Mouse (Mus musculus) spleen, adult 2 months (tissue): ENCODE results near the gene Rnaseh2b. TPM values are rescaled to one million over a fixed set of nuclear protein-coding genes. Genes with fewer than 3 reads are reported as not detected.

Experiments
- DNase-seq, 2 experiments: peaks; one replicate each; pipeline versions ENCODE4 v3.0.0 to v3.0.0-alpha.2; 2012 to 2021; ENCODE audit warnings: low spot score in 2 of 2, low read depth in 1 of 2
- H3K27ac ChIP-seq: fragments of 200-500 bp; 2 replicates; pipeline ENCODE4 v1.5.1; 2012; ENCODE audit warnings: low read length, inconsistent platforms; ENCODE audit not compliant: insufficient read depth
- H3K27me3 ChIP-seq: fragments of 200-500 bp; 2 replicates; pipeline ENCODE4 v1.6.1; 2012; ENCODE audit warnings: mild to moderate bottlenecking, moderate library complexity, low read length, inconsistent platforms; ENCODE audit not compliant: control insufficient read depth, insufficient read depth
- H3K36me3 ChIP-seq: fragments of 200-500 bp; 2 replicates; pipeline ENCODE4 v1.6.1; 2012; ENCODE audit warnings: mild to moderate bottlenecking, low read length, inconsistent platforms; ENCODE audit not compliant: control insufficient read depth, insufficient read depth
- H3K4me1 ChIP-seq: fragments of 200-500 bp; 2 replicates; pipeline ENCODE4 v1.6.1; 2011; ENCODE audit warnings: inconsistent platforms; ENCODE audit not compliant: control insufficient read depth, insufficient read depth, insufficient read length
- H3K4me3 ChIP-seq: fragments of 200-500 bp; 2 replicates; pipeline ENCODE4 v1.5.1; 2011; ENCODE audit warnings: mild to moderate bottlenecking, inconsistent platforms; ENCODE audit not compliant: insufficient read depth, insufficient read length; ENCODE audit errors: extremely low read depth
- CTCF ChIP-seq: fragments of 200-500 bp; IDR thresholded peaks from 2 replicates; pipeline ENCODE4 v1.5.1; 2011; ENCODE audit warnings: mild to moderate bottlenecking, inconsistent platforms; ENCODE audit not compliant: insufficient read depth, insufficient read length, insufficient replicate concordance; ENCODE audit errors: extremely low read depth
- POLR2A ChIP-seq: fragments of 200-500 bp; IDR thresholded peaks from 2 replicates; pipeline ENCODE4 v1.6.1; 2011; ENCODE audit warnings: low read depth, low read length, inconsistent platforms
- WGBS: fragments of 180-500 bp; shearing (Covaris S2); methylation state at CpG from one replicate; pipeline ENCODE4 v1.1.7; 2018; 5-methylcytosine and 5-hydroxymethylcytosine counted together
- polyA plus RNA-seq: library from polyadenylated mRNA; depleted of rRNA; stranded (reverse); fragments of >200 nt; gene quantifications from 2 replicates; pipeline ENCODE4 v1.2.3, GENCODE M21; 2012

Rnaseh2b gene
- polyA plus RNA-seq, 1 experiment: 2.2 TPM

DNA sequence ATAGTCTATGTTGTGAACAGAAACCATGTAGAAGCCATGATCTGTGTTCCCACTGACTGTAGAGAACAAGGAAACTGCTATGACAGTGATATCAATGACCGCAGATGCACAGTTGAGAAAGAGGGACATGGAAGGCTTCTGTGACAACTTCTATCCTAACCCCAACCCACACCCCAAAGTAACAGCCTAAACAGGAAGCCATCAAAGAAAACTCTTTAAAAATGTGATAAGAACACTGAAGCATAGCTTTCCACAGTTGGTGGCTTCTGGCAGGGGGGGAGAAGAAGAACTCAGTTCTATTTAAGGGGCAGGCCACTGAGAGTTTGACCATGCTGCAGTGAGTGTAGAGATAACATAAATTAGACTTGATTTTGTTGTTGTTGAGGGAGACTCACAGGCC lies 19.3 kb downstream of the Rnaseh2b start:
- TF ChIP-seq POLR2A (no peak), CTCF (no peak)
- no peaks in the 10 kb centered on the region for H3K4me1 ChIP-seq
- DNase-seq: no peak

DNA sequence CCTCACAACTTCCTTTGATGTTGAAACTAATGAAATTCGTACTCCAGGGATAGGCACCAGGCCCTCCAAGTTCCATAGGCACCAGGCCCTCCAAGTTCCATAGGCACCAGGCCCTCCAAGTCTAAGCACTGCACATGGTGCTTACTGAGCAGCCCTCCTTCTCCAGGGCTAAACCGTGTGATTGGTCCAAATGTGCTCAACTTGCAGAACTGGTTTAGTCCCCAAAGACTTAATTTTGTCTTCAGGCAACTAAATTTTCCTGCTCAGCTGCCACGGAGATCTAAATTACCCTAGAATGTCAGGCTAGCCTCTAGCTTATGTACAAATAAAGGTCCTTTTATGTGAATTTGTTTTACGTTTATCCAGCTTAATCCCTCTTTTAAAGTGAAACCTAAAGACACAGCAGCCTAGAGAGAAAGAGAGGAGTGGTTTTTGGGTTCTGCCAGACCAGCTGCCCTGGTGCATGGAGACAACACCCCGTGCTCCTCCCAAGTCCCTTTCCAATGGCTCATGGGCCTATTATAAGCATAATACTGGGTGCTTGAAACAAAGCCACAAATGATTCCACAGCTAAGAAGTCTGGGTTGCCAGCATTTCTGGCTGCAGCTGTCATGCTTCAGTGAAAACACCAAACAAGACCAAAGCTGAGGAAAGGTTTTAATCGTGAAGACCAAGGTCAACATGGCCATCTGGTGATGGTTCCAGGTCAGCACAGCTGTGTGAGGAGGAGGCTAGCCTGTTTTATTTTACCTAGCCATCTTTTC lies 30.4 kb downstream of the Rnaseh2b start:
- no peak for DNase-seq
- H3K36me3 ChIP-seq: no peaks in the 10 kb centered on the region
- WGBS: 63% methylated on average over 6 of the region's 6 CpGs
- H3K27ac ChIP-seq: no peak overlapping the region
- no peak overlapping the region for H3K4me3 ChIP-seq
- no peak for TF ChIP-seq CTCF
- no peak for TF ChIP-seq POLR2A
- H3K4me1 ChIP-seq: no peaks in the 10 kb centered on the region
- H3K27me3 ChIP-seq: no peaks in the 10 kb centered on the region

More for the DNA sequence above, 19.3 kb downstream of the Rnaseh2b start:
- no peak overlapping the region for H3K4me3 ChIP-seq
- no peaks in the 10 kb centered on the region for H3K27me3 ChIP-seq
- no peak overlapping the region for H3K27ac ChIP-seq
- H3K36me3 ChIP-seq: no peaks in the 10 kb centered on the region
- 66% methylated on average over 1 of the region's 1 CpGs for WGBS

DNA sequence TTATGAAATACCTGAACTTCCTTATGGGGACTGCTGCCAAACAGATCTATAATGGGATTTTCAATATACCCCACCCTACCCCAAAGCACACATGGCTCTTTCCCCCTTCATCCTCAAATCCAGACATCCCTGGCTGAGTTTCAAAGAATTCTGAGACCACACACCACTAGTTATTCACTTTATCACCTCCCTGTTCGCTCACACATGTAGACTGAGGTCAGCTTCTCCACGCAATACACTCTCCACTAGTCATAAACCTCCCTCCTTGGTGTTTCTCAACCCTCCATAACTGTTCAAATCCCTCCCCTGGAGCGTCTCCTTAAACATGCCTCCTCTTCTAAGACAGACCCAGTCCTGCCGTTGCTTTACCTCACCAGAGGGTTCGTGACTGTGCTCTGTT lies 31.1 kb downstream of the Rnaseh2b start:
- no peaks in the 10 kb centered on the region for H3K36me3 ChIP-seq
- TF ChIP-seq POLR2A (no peak), CTCF (no peak)
- no peak overlapping the region for H3K27ac ChIP-seq
- WGBS: 91% methylated on average over 5 of the region's 5 CpGs
- DNase-seq: no peak
- H3K27me3 ChIP-seq: no peaks in the 10 kb centered on the region
- no peaks in the 10 kb centered on the region for H3K4me1 ChIP-seq
- no peak overlapping the region for H3K4me3 ChIP-seq

DNA sequence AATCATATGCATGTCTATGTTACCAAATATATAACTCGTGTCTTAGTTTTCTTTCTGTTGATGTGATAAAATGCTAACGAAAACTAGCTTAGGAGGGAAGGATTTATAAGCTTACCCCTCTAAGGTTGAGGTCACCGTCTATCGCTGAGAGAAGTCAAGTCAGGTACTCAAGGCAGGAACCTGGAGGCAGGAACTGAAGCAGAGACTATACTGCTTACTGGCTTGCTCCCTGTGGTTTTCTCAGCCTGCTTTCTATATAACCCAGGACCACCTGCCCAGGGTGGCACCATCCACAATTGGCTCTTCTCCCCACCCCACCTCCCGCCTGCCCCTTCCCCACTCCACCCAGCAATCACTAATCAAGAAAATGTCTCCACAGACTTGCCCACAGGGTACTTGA lies 32.6 kb downstream of the Rnaseh2b start:
- Histone ChIP-seq H3K4me3 (no peak overlapping the region), H3K27me3 (no peaks in the 10 kb centered on the region), H3K36me3 (no peaks in the 10 kb centered on the region), H3K27ac (no peak overlapping the region), H3K4me1 (no peaks in the 10 kb centered on the region)
- 96% methylated on average over 5 of the region's 5 CpGs for WGBS
- TF ChIP-seq CTCF (no peak), POLR2A (no peak)
- DNase-seq: no peak

DNA sequence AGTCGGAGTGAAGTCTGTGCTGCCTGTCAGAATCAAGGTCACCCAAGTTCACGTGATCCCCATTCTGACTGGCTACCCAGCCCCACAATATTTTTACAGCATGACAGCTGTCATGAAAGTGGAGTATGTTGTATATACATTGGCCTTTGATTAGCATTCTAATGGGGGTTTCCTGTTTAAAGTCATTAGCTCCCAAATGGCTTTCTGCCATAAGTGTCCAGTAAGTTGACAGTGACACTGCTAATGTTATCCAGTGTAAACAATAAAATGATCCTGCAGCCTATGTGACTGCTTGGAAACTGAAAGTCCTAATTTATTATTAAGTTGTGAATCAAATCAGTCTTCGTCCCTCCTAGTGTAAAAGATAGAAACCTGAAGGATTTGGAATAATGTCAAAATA lies 33.6 kb downstream of the Rnaseh2b start:
- no peak overlapping the region for H3K4me3 ChIP-seq
- WGBS: 88% methylated on average over 3 of the region's 3 CpGs
- TF ChIP-seq CTCF (no peak), POLR2A (no peak)
- no peaks in the 10 kb centered on the region for H3K36me3 ChIP-seq
- no peaks in the 10 kb centered on the region for H3K27me3 ChIP-seq
- no peak for DNase-seq
- no peak overlapping the region for H3K27ac ChIP-seq
- H3K4me1 ChIP-seq: no peaks in the 10 kb centered on the region

DNA sequence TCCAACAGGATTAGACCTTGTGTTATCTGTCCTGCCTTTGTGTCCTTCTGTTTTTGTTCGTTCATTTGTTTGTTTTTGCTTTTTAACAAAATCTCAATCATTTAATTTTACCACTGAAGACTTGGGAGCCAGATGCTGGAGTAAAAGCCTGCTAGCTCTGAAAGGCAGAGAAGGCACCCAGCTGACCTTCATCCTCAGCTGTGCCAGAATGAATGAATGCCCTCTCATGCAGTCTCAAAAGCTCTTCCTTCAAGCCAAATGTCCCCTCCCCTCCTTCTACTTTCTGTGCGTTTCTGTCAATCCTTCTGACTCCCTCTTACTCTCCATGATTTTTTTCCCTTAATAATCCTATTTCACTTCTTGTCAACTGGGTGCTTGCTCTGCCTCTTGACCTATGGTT lies 34.8 kb downstream of the Rnaseh2b start:
- Histone ChIP-seq H3K27ac (no peak overlapping the region), H3K27me3 (no peaks in the 10 kb centered on the region; the same call in 1 of the 2 replicates), H3K4me1 (no peaks in the 10 kb centered on the region), H3K36me3 (no peaks in the 10 kb centered on the region), H3K4me3 (no peak overlapping the region)
- TF ChIP-seq CTCF (no peak), POLR2A (no peak)
- DNase-seq: no peak
- WGBS: 79% methylated on average over 2 of the region's 2 CpGs

DNA sequence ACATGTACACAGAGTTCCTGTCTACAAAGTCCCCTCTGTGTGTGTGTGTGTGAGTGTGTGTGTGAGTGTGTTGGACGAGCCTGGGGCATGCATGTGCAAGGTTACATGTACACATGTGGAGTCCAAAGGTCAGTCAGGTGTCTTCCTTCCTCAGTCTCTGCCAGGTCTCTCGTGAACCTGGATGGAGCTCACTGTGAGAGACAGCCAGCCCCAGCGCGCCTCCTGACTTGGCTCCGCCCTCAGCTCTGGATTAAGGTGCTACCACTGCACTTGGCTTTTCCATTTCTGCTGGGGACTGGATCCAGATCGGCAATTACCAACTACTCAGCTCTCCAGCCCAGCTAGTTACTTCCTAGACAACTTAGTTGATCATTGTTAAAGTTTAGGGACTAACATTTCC lies 36.2 kb downstream of the Rnaseh2b start:
- no peak for DNase-seq
- Histone ChIP-seq H3K4me1 (no peaks in the 10 kb centered on the region; the same call in 1 of the 2 replicates), H3K4me3 (no peak overlapping the region), H3K36me3 (no peaks in the 10 kb centered on the region), H3K27ac (no peak overlapping the region), H3K27me3 (no peaks in the 10 kb centered on the region; the same call in 1 of the 2 replicates)
- 71% methylated on average over 6 of the region's 6 CpGs for WGBS
- TF ChIP-seq CTCF (no peak), POLR2A (no peak)
